Comparison of ENCODE assay signal across 8 mouse cellular contexts in genomic region chr5:96803091-96803490, GRCm38 (mm10). TPM values are rescaled to one million over a fixed set of nuclear protein-coding genes. Genes with fewer than 3 reads are reported as not detected.
DNase-seq lines count a peak whose midpoint lies in the region; ATAC-seq and TF ChIP-seq lines count a peak whose summit lies in the region.

No protein-coding gene starts in this region.

- peaks cover 3% of the 10 kb centered on the region; the same call in 1 of the 2 replicates for H3K36me3 ChIP-seq in kidney, embryonic 15.5 days
- no peaks in the 10 kb centered on the region for H3K36me3 ChIP-seq in liver, postnatal 0 days (replicated peaks; ENCODE audit: insufficient read depth, low read length)
- H3K36me3 ChIP-seq in hindbrain, postnatal 0 days (ENCODE audit: insufficient read depth, low read length): no peaks in the 10 kb centered on the region

- H3K4me1 ChIP-seq in kidney, embryonic 15.5 days: peaks cover 55% of the 10 kb centered on the region
- peaks cover 2% of the 10 kb centered on the region; the same call in 1 of the 2 replicates for H3K4me1 ChIP-seq in liver, postnatal 0 days (ENCODE audit: insufficient read depth)
- no peaks in the 10 kb centered on the region for H3K4me1 ChIP-seq in hindbrain, postnatal 0 days (ENCODE audit: insufficient read depth, low read length)

- no peak for ATAC-seq in kidney, embryonic 15.5 days (replicated peaks; ENCODE audit: low FRiP score)
- ATAC-seq in liver, postnatal 0 days: no peak
- ATAC-seq in hindbrain, postnatal 0 days: no peak

- no peaks in the 10 kb centered on the region for H3K27me3 ChIP-seq in kidney, embryonic 15.5 days
- H3K27me3 ChIP-seq in liver, postnatal 0 days (ENCODE audit: insufficient read depth, low read length): no peaks in the 10 kb centered on the region
- no peaks in the 10 kb centered on the region for H3K27me3 ChIP-seq in hindbrain, postnatal 0 days (ENCODE audit: insufficient read depth, low read length)

- H3K9ac ChIP-seq in kidney, embryonic 15.5 days: no peak overlapping the region
- no peak overlapping the region for H3K9ac ChIP-seq in liver, postnatal 0 days (replicated peaks)
- H3K9ac ChIP-seq in hindbrain, postnatal 0 days (replicated peaks; ENCODE audit: low read length): no peak overlapping the region

- peak; percentile 49 for DNase-seq in urinary bladder, postnatal 14 days (ENCODE audit: low spot score)
- DNase-seq in urinary bladder, postnatal 4 days (ENCODE audit: low spot score in 2 of 2): no peak
- peak; percentile 37 to 72 for DNase-seq in gastrocnemius, postnatal 36 days
- DNase-seq in cerebellum, adult 8-10 months: no peak
- no peak for DNase-seq in liver, postnatal 0 days
- no peak for DNase-seq in hindbrain, postnatal 0 days (ENCODE audit: low spot score)
- no peak for DNase-seq in layer of hippocampus, postnatal 14 days (ENCODE audit: low spot score in 2 of 2)

- TF ChIP-seq EP300 in liver, postnatal 0 days (IDR thresholded peaks at IDR 0.05; ENCODE audit: low read depth): no peak

- peak overlapping the region; percentile 52 for H3K27ac ChIP-seq in kidney, embryonic 15.5 days
- no peak overlapping the region for H3K27ac ChIP-seq in liver, postnatal 0 days (ENCODE audit: low read depth)
- no peak overlapping the region for H3K27ac ChIP-seq in hindbrain, postnatal 0 days

- no peak overlapping the region for H3K4me2 ChIP-seq in kidney, embryonic 15.5 days
- no peak overlapping the region for H3K4me2 ChIP-seq in liver, postnatal 0 days (ENCODE audit: low read depth, low read length)
- no peak overlapping the region for H3K4me2 ChIP-seq in hindbrain, postnatal 0 days (ENCODE audit: low read depth, low read length)

- 39% methylated on average over 3 of the region's 3 CpGs for WGBS in kidney, embryonic 15.5 days
- WGBS in liver, postnatal 0 days (ENCODE audit: insufficient replicate concordance): 51% methylated on average over 3 of the region's 3 CpGs
- WGBS in hindbrain, postnatal 0 days: 54% methylated on average over 3 of the region's 3 CpGs

- intact Hi-C loops in gastrocnemius, postnatal 36 days (cut with DNase I): no loop called here

- no peaks in the 10 kb centered on the region for H3K9me3 ChIP-seq in kidney, embryonic 15.5 days (replicated peaks)
- H3K9me3 ChIP-seq in liver, postnatal 0 days (ENCODE audit: low read length): no peaks in the 10 kb centered on the region
- no peaks in the 10 kb centered on the region for H3K9me3 ChIP-seq in hindbrain, postnatal 0 days (ENCODE audit: low read length)

- H3K4me3 ChIP-seq in kidney, embryonic 15.5 days (replicated peaks): no peak overlapping the region
- no peak overlapping the region for H3K4me3 ChIP-seq in liver, postnatal 0 days (ENCODE audit: low read depth, low read length)
- no peak overlapping the region for H3K4me3 ChIP-seq in hindbrain, postnatal 0 days (ENCODE audit: low read length)

- TF ChIP-seq CTCF in liver, postnatal 0 days (IDR thresholded peaks at IDR 0.05; ENCODE audit: low read depth): no peak
- no peak for TF ChIP-seq CTCF in hindbrain, postnatal 0 days (IDR thresholded peaks at IDR 0.05; ENCODE audit: low read depth)

RNA-seq across cellular contexts. Expression of gene Anxa3, which starts 10.0 kb away (rescaled TPM):
- total RNA-seq in gastrocnemius, postnatal 36 days (2021): 10 to 100 TPM; 13.2 to 13.3 TPM
- polyA plus RNA-seq in kidney, embryonic 15.5 days (2015; fragmentation: Nextera tagmentation; extraction: Ambion mirVana): 68.1 and 68.2 TPM in 2 replicates
- 21.8 and 22.0 TPM in 2 replicates for polyA plus RNA-seq in liver, postnatal 0 days (2015; fragmentation: Nextera tagmentation; extraction: Ambion mirVana)
- 23.8 and 23.9 TPM in 2 replicates for total RNA-seq in hindbrain, postnatal 0 days (2014; rRNA removed)
- polyA plus RNA-seq in hindbrain, postnatal 0 days (2015; fragmentation: Nextera tagmentation; extraction: Ambion mirVana): 30.3 and 31.7 TPM in 2 replicates
- 10 to 100 TPM; 18.6 to 18.8 TPM for total RNA-seq in layer of hippocampus, postnatal 14 days (2021)

Comparison
In these comparisons a context has a peak if more than half of its experiments do, and no peak if none do; other contexts are left out.
1. DNase-seq: peak in urinary bladder, postnatal 14 days (single experiment) and gastrocnemius, postnatal 36 days (2 of 2); none in urinary bladder, postnatal 4 days (0 of 2), cerebellum, adult 8-10 months (single experiment), liver, postnatal 0 days (single experiment), hindbrain, postnatal 0 days (single experiment) and layer of hippocampus, postnatal 14 days (0 of 2).